Mouse (Mus musculus) heart, embryonic 16.5 days (tissue): ENCODE measurements at regions not wholly inside any gene's neighbourhood (a gene's known extent, or its start where the extent isn't known, plus 50 kb on each side); places are given as distances from the start of the nearest gene placed in this dataset.
A peak's percentile ranks its signal among the peaks of the same experiment; 100 is the strongest.
"Not testable (repeated sequence)": the region's sequence is repeated elsewhere in the genome, so short reads cannot be mapped to it uniquely, and the experiment has no call there.

Experiments
- ATAC-seq: fragments of 200-750 bp; cut with Nextera tagmentation; replicated peaks from 2 replicates; pipeline ENCODE4 v1.8.0; 2017; ENCODE audit warnings: moderate number of reproducible peaks; ENCODE audit not compliant: insufficient read depth, low FRiP score; ENCODE audit errors: extremely low read depth
- H3K27ac ChIP-seq: fragments of 300-500 bp; sonication (generic); 2 replicates; pipeline ENCODE4 v1.5.1; 2014; ENCODE audit warnings: mild to moderate bottlenecking, low read length, control low read depth, moderate library complexity
- H3K27me3 ChIP-seq: fragments of 300-500 bp; sonication (generic); 2 replicates; pipeline ENCODE4 v1.6.1; 2014; ENCODE audit warnings: low read length, mixed read lengths; ENCODE audit not compliant: control insufficient read depth, insufficient read depth
- H3K36me3 ChIP-seq: fragments of 300-500 bp; sonication (generic); 2 replicates; pipeline ENCODE4 v1.6.1; 2014; ENCODE audit not compliant: control insufficient read depth, insufficient read depth
- H3K4me1 ChIP-seq: fragments of 300-500 bp; sonication (generic); 2 replicates; pipeline ENCODE4 v1.6.1; 2014; ENCODE audit warnings: low read length, mixed read lengths; ENCODE audit not compliant: control insufficient read depth, insufficient read depth
- H3K4me2 ChIP-seq: fragments of 300-500 bp; sonication (generic); 2 replicates; pipeline ENCODE4 v1.6.1; 2014; ENCODE audit warnings: low read depth, mild to moderate bottlenecking, control low read depth, low read length
- H3K4me3 ChIP-seq: fragments of 300-500 bp; sonication (generic); 2 replicates; pipeline ENCODE4 v1.5.1; 2014; ENCODE audit warnings: mild to moderate bottlenecking, control low read depth, low read length
- H3K9ac ChIP-seq: fragments of 300-500 bp; sonication (generic); 2 replicates; pipeline ENCODE4 v1.6.1; 2014; ENCODE audit warnings: low read length, control low read depth
- H3K9me3 ChIP-seq: fragments of 300-500 bp; sonication (generic); replicated peaks from 2 replicates; pipeline ENCODE4 v1.6.1; 2016; ENCODE audit warnings: low read length; ENCODE audit not compliant: control insufficient read depth
- WGBS: fragments of 180-500 bp; shearing (Covaris S2); extraction: QIAGEN DNeasy Blood & Tissue Kit; methylation state at CpG from one replicate; pipeline ENCODE4 v1.1.7; 2014; 5-methylcytosine and 5-hydroxymethylcytosine counted together

GRCm38 (mm10) chr17:82674593-82674992 lies 540.5 kb upstream of the Pkdcc start:
- Histone ChIP-seq H3K9me3 (no peaks in the 10 kb centered on the region), H3K9ac (no peak overlapping the region), H3K27ac (no peak overlapping the region), H3K4me2 (no peak overlapping the region), H3K36me3 (no peaks in the 10 kb centered on the region), H3K27me3 (no peaks in the 10 kb centered on the region), H3K4me3 (no peak overlapping the region), H3K4me1 (no peaks in the 10 kb centered on the region)
- 74% methylated on average over 2 of the region's 2 CpGs for WGBS
- no peak for ATAC-seq

DNA sequence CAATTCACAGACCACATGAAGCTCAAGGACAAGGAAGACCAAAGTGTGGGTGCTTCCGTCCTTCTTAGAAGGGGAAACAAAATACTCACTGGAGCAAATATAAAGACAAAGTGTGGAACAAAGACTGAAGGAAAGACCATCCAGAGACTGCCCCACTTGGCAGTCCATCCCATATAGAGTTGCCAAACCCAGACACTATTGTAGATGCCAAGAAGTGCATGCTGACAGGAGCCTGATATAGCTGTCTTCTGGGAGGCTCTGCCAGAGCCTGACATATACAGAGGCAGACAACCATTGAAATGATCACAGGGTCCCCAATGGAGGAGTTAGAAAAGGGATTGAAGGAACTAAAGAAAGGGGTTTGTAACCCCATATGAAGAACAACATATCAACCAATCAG lies 548.5 kb upstream of the Pkdcc start:
- not testable (repeated sequence) for H3K4me2 ChIP-seq
- WGBS = 65% methylated on average over 1 of the region's 1 CpGs

GRCm38 (mm10) chr17:82664352-82664751 lies 550.7 kb upstream of the Pkdcc start:
- Histone ChIP-seq H3K36me3 (no peaks in the 10 kb centered on the region), H3K4me1 (no peaks in the 10 kb centered on the region), H3K4me3 (no peak overlapping the region), H3K4me2 (no peak overlapping the region), H3K9me3 (no peaks in the 10 kb centered on the region), H3K27ac (no peak overlapping the region), H3K9ac (no peak overlapping the region), H3K27me3 (no peaks in the 10 kb centered on the region)
- no peak for ATAC-seq
- WGBS = 89% methylated on average over 6 of the region's 6 CpGs

More for the DNA sequence above, 548.5 kb upstream of the Pkdcc start:
- H3K9me3 ChIP-seq, H3K27ac ChIP-seq, H3K27me3 ChIP-seq, H3K4me1 ChIP-seq, H3K36me3 ChIP-seq, ATAC-seq, H3K4me3 ChIP-seq, H3K9ac ChIP-seq: not testable (repeated sequence)

DNA sequence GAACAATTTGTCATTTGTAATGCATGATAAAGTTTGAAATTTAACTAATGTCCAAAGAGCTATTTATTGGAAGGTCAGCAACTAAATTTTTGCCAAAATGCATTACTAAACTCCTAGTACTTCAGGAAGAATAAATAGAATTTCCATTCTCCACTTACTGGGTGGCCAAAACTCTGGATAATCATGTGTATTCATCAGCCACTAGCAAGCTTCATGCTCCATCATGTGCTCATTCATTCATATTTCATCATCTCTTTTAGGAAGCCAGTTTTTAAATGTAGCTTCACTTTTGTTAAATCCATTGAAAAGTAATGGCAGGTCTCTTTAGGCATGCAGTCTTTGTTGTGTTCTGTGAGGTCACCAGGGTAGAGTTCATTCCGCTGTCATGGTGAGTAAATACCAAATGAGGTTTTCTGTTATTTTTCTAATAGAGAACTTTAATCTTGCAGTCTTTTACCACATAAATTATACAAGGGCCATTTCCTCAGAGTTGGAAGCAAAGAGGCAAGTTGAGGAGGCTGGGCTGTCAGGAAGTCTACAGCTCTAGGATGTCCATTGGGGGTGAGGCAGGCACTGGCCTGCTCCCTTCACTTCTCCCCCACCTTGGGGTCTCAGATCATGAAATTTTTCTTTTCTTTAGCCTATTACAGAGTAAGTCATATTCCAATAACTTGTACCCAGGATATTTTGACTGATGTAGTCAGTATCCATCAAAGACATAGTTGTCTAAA lies 578.5 kb upstream of the Pkdcc start:
- no peak overlapping the region for H3K4me2 ChIP-seq
- 91% methylated on average over 1 of the region's 1 CpGs for WGBS
- no peak overlapping the region for H3K27ac ChIP-seq
- no peak overlapping the region for H3K9ac ChIP-seq
- no peaks in the 10 kb centered on the region for H3K4me1 ChIP-seq
- H3K36me3 ChIP-seq = no peaks in the 10 kb centered on the region
- no peak for ATAC-seq
- H3K4me3 ChIP-seq = no peak overlapping the region
- H3K9me3 ChIP-seq = no peaks in the 10 kb centered on the region
- no peaks in the 10 kb centered on the region for H3K27me3 ChIP-seq

DNA sequence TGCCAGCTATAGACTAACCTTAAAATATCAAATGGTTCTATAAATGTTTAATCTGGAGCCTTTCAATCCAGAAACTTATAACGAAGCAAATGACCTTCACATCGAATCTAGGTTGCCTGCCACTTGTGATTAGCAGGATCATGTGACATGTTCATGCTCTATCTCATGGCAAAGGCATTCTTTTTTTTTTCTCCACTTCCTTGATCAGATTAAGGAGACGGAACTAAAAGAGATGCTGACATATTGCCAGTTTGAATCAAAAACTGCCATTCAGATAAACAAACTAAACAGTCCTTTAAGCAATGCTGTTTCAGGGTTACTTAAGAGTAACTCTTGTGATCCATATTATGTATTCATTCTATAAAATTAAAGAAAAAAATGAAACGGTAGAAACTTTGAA lies 579.2 kb upstream of the Pkdcc start:
- 58% methylated on average over 4 of the region's 4 CpGs for WGBS
- Histone ChIP-seq H3K4me3 (no peak overlapping the region), H3K27me3 (no peaks in the 10 kb centered on the region), H3K9ac (no peak overlapping the region), H3K36me3 (no peaks in the 10 kb centered on the region), H3K4me2 (no peak overlapping the region), H3K4me1 (no peaks in the 10 kb centered on the region), H3K9me3 (no peaks in the 10 kb centered on the region), H3K27ac (no peak overlapping the region)
- no peak for ATAC-seq

DNA sequence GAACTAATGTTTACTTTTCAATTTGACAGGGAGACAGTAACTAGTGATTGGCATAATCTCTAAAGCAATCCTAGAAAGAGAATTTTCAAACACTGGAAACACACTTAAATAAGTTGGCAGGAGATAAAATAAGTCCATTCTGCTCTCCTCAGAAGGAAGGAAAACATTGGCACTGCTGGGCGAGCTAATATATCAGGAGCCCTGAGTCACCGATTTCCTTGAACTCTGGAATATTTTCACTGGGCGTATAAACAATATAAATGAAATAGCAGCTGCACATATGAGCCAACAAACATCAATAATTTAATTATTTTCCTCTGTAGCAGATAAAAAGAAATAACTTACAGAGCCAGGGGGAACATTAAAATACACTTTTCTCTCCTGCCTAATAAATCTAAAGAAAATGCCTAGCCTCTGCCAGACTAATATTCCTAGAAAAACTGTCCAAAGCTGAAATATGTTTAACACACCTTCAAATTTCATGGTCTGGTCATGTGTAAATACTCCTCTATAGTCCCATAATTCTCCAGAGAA lies 608.4 kb upstream of the Pkdcc start:
- Histone ChIP-seq H3K27ac (no peak overlapping the region), H3K27me3 (no peaks in the 10 kb centered on the region), H3K36me3 (no peaks in the 10 kb centered on the region), H3K4me1 (no peaks in the 10 kb centered on the region), H3K9me3 (no peaks in the 10 kb centered on the region), H3K4me3 (no peak overlapping the region), H3K9ac (no peak overlapping the region), H3K4me2 (no peak overlapping the region)
- no peak for ATAC-seq
- 70% methylated on average over 3 of the region's 3 CpGs for WGBS

- H3K4me3 ChIP-seq = no peak overlapping the region
- 66% methylated on average over 2 of the region's 2 CpGs for WGBS
- no peak for ATAC-seq
- H3K27me3 ChIP-seq = no peaks in the 10 kb centered on the region
- no peak overlapping the region for H3K27ac ChIP-seq
- no peaks in the 10 kb centered on the region for H3K36me3 ChIP-seq
- no peak overlapping the region for H3K4me2 ChIP-seq
- H3K4me1 ChIP-seq = no peaks in the 10 kb centered on the region
- H3K9ac ChIP-seq = no peak overlapping the region
- no peaks in the 10 kb centered on the region for H3K9me3 ChIP-seq
Measured at GRCm38 (mm10) chr17:82583801-82584200, 631.3 kb upstream of the Pkdcc start.

GRCm38 (mm10) chr17:82533521-82533920 lies 681.6 kb upstream of the Pkdcc start:
- no peak overlapping the region for H3K9ac ChIP-seq
- no peaks in the 10 kb centered on the region for H3K9me3 ChIP-seq
- peak; percentile 86 for ATAC-seq
- no peak overlapping the region for H3K4me3 ChIP-seq
- H3K27me3 ChIP-seq = no peaks in the 10 kb centered on the region
- no peak overlapping the region for H3K27ac ChIP-seq
- no peaks in the 10 kb centered on the region for H3K4me1 ChIP-seq
- 36% methylated on average over 5 of the region's 5 CpGs for WGBS
- H3K36me3 ChIP-seq = no peaks in the 10 kb centered on the region
- H3K4me2 ChIP-seq = no peak overlapping the region

GRCm38 (mm10) chr17:82518129-82518528 lies 697.0 kb upstream of the Pkdcc start:
- Histone ChIP-seq H3K4me2 (no peak overlapping the region), H3K4me1 (no peaks in the 10 kb centered on the region), H3K36me3 (no peaks in the 10 kb centered on the region), H3K4me3 (no peak overlapping the region), H3K9ac (no peak overlapping the region), H3K27me3 (no peaks in the 10 kb centered on the region), H3K9me3 (no peaks in the 10 kb centered on the region), H3K27ac (no peak overlapping the region)
- ATAC-seq = no peak
